Mouse (Mus musculus) CD4-positive naive resting alpha-beta T cell, adult 57 days (primary cell): ENCODE data around the gene Tmub2. TPM values are rescaled to one million over a fixed set of nuclear protein-coding genes. Genes with fewer than 3 reads are reported as not detected.

Experiments used
- total RNA-seq: library from RNA; stranded (reverse); gene quantifications from one replicate; pipeline ENCODE4 v1.2.4, GENCODE M21; 2023

Gene Tmub2
- total RNA-seq, result 36.2 TPM

DNA sequence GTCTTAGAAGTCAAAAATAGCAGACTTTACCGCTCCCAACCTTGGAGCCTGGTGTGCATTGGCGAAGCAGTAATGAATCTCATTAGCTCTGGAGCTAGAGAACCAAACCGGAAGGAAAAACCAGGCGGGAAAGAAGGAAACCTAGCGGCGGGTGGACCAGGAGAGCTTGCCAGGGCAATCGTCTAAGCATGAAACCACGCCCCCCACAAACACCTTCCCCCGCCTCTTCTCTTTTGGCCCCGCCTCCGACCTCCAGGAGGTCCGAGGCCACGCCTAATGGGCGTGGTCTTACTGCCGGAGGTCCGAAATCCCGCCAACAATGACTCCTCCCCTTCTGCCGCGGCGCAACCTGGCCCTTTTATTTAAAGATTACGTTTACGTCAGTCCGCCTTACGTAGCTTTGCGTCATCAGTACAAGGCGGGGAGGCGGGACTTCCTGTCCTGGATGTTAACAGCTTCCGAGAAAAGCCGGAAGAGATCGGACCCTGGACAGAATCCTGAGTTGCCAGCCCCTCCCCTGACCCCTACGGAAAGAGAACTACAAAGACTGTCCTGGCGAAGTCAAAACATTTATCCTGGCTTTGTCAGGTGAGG, at the start of gene Tmub2:
TSS of gene Tmub2 (plus strand) at position 431 of the 594 bp plus-strand sequence.

DNA sequence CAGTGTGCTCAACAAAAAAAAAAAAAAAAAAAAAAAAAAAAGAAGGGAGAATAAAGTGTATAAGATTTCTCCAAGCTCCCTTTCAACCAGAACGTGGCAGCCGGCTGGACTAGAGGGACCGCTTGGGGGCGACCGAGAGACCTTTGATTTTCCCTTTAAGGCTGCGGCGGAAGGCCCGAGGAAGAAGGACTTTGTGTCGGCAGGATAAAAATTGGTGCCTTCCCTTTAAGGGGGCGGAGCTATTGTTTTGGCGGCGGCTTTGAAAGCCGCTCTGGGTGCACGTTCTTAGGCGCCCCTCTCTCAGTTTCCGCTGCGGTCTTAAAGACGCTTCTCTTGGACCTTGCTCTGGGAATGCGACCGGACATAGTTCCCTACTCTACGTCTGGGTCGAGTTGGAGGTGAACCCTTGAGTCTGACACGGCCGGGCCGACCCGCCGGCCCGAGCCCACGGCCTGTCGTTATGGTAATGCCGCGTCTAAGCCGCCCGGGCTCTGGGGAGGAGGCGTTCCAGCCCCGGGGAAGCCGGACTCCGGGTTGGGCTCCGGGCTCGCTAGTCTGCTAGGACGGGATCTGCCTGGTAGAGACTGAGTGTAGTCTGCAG, 36.0 kb upstream of the Tmub2 start, which contains the start of gene BC030867:
TSS of gene BC030867 (plus strand) at position 253 of the 601 bp plus-strand sequence.

GRCm38 (mm10) chr11:102268520-102269244, 16.0 kb upstream of the Tmub2 start, which contains the start of gene Asb16:
Gene Asb16 (plus strand): TSS chr11:102268743.

DNA sequence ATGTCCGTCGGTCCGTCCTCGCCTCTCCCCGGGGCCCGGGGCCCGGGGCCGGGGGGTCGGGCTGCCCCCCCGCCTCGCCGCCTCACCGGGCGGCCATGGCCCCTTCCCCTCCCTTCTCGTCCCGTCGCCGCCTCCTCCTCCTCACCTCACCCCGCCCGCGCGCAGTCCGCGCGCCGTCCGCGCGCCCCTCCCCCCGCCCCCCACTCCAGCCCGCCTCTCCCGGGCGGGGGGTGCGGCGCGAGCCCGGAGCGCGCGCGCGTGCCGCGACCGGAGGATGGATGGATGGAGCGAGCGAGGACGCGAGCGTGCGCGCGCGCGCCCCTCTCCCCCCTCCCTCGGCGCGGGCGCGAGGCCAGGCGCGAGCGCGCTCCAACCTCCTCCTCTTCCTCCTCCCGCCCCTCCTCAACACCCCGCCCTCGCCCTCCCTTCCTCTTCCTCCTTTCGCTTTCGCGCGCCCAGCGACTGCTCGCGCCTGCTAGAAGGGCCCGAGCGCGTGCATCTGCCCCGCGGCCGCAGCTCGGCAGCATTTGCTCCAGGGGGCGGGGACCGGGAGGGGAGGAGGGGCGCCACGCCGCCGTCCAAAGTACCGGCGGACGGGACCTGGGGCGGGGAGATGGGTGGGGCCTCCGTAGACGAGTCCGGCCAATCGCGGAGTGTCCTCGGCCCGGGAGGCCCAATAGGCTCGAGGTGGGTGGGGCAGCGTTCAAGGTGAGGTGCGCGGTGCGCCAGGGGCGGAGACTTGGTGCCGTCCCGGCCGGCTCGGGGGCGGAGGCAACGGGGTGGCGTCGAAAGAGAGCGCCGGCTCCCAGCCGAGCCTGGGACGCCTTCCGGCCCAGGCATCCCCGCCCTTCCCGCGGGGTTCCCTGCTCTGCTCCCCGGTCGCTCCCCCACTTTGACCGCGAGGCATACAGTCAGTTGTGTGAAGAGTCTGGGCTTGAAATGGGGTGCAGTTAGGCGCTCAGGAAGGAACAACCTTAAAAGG, 12.1 kb downstream of the Tmub2 start, which contains the start of gene Atxn7l3:
TSS of gene Atxn7l3 (minus strand) at position 141 of the 982 bp plus-strand sequence.

GRCm38 (mm10) chr11:102319410-102319792, 34.7 kb downstream of the Tmub2 start, which contains the start of gene Ubtf:
Gene Ubtf (minus strand): TSS chr11:102319742.

Other genes starting within 250 kb of the Tmub2 start
- not detected for gene Cd300lg, start 243.4 kb upstream of the Tmub2 start, total RNA-seq
- 2.8 TPM for gene Mpp2, start 196.4 kb upstream of the Tmub2 start, total RNA-seq
- gene Ppy, start 183.6 kb upstream of the Tmub2 start, total RNA-seq, result not detected
- gene Pyy, start 177.1 kb upstream of the Tmub2 start, total RNA-seq, result not detected
- not detected for gene Nags, start 139.4 kb upstream of the Tmub2 start, total RNA-seq
- 11.1 TPM for gene Tmem101, start 128.5 kb upstream of the Tmub2 start, total RNA-seq
- 48.7 TPM for gene Lsm12, start 99.6 kb upstream of the Tmub2 start, total RNA-seq
- 29.7 TPM for gene G6pc3, start 95.3 kb upstream of the Tmub2 start, total RNA-seq
- gene Hdac5, start 54.8 kb upstream of the Tmub2 start, total RNA-seq, result 147 TPM
- not detected for gene BC030867, start 36.0 kb upstream of the Tmub2 start, total RNA-seq
- not detected for gene Asb16, start 16.2 kb upstream of the Tmub2 start, total RNA-seq
- gene Atxn7l3, start 11.7 kb downstream of the Tmub2 start, total RNA-seq, result 80.0 TPM
- 126 TPM for gene Ubtf, start 34.8 kb downstream of the Tmub2 start, total RNA-seq
- gene Slc4a1, start 81.3 kb downstream of the Tmub2 start, total RNA-seq, result 0.74 TPM
- gene Rundc3a, start 108.5 kb downstream of the Tmub2 start, total RNA-seq, result 4.7 TPM
- 37.5 TPM for gene Slc25a39, start 123.0 kb downstream of the Tmub2 start, total RNA-seq
- 16.7 TPM for gene Grn, start 145.4 kb downstream of the Tmub2 start, total RNA-seq
- gene Fam171a2, start 162.8 kb downstream of the Tmub2 start, total RNA-seq, result 0.18 TPM
- 20.9 TPM for gene Itga2b, start 185.2 kb downstream of the Tmub2 start, total RNA-seq